Mouse (Mus musculus): ENCODE results near the gene Ptpro.

DNA sequence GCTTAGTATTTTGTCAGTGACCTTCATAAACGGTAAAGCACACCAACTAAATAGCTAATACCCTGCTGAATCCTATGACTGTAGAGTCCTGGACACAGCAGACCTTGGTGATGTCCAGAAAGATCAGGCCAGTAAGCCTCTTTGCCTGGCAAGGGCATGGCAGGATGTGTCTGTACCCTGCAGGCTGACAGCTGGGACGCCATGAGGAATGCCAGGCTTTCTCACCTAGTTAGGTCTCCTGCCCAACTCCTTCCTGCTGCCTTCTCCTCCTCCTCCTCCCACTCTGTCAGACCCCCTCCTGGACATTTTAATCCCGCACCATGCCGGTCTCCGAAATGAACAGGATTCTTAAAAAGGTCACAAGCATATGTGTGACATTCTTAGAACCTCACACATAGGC lies 211.7 kb downstream of the Ptpro start:
- TF ChIP-seq CTCF (IDR thresholded peaks at IDR 0.05; ENCODE audit: low read depth, low read length), result no peak
- no peak for TF ChIP-seq TAL1 (conservative IDR thresholded peaks at IDR 0.05; ENCODE audit: low read depth, low read length)
- no peak for TF ChIP-seq GATA1 (IDR thresholded peaks at IDR 0.05; ENCODE audit: borderline replicate concordance, low read length)
- TF ChIP-seq POLR2AphosphoS5 (IDR thresholded peaks at IDR 0.05; ENCODE audit: insufficient replicate concordance, low read depth, low read length), result no peak
